In genomic region chr11:62281601-62281997, GRCm38 (mm10) we compare ENCODE assay signal across 8 mouse cellular contexts. TPM values are rescaled to one million over a fixed set of nuclear protein-coding genes. Genes with fewer than 3 reads are reported as not detected.
DNase-seq lines count a peak whose midpoint lies in the region; ATAC-seq lines count a peak whose summit lies in the region.

No protein-coding gene starts in this region.

- H3K36me3 ChIP-seq in limb, embryonic 12.5 days: peaks cover 22% of the 10 kb centered on the region
- peaks cover 25% of the 10 kb centered on the region for H3K36me3 ChIP-seq in midbrain, embryonic 12.5 days

- no peaks in the 10 kb centered on the region for H3K9me3 ChIP-seq in limb, embryonic 12.5 days
- H3K9me3 ChIP-seq in midbrain, embryonic 12.5 days: no peaks in the 10 kb centered on the region

- H3K27ac ChIP-seq in limb, embryonic 12.5 days: peak overlapping the region; percentile 86
- H3K27ac ChIP-seq in midbrain, embryonic 12.5 days (replicated peaks): peak overlapping the region; percentile 82

- H3K4me3 ChIP-seq in limb, embryonic 12.5 days (replicated peaks): peak overlapping the region; percentile 94
- H3K4me3 ChIP-seq in midbrain, embryonic 12.5 days: peak overlapping the region; percentile 97

- H3K9ac ChIP-seq in limb, embryonic 12.5 days (replicated peaks): peak overlapping the region; percentile 79
- peak overlapping the region; percentile 86 for H3K9ac ChIP-seq in midbrain, embryonic 12.5 days (replicated peaks)

- WGBS in limb, embryonic 12.5 days: under 1% methylated on average over 42 of the region's 57 CpGs
- under 1% methylated on average over 55 of the region's 57 CpGs for WGBS in midbrain, embryonic 12.5 days

- peak; percentile 17; the same call in 1 of the 2 replicates for ATAC-seq in granulocyte monocyte progenitor cell, adult 5-6 weeks (replicated peaks; ENCODE audit: poor library complexity, severe bottlenecking)
- ATAC-seq in limb, embryonic 12.5 days (ENCODE audit: insufficient number of reproducible peaks, insufficient read depth, low FRiP score, low TSS enrichment, low read depth): peak; percentile 66
- ATAC-seq in midbrain, embryonic 12.5 days (ENCODE audit: low FRiP score, low read depth): peak; percentile 74

- peak overlapping the region; percentile 76 for H3K4me2 ChIP-seq in limb, embryonic 12.5 days
- peak overlapping the region; percentile 75 for H3K4me2 ChIP-seq in midbrain, embryonic 12.5 days (replicated peaks)

- H3K4me1 ChIP-seq in limb, embryonic 12.5 days (replicated peaks): peaks cover 8% of the 10 kb centered on the region
- peaks cover 6% of the 10 kb centered on the region; the same call in 1 of the 2 replicates for H3K4me1 ChIP-seq in midbrain, embryonic 12.5 days

- peak; percentile 50 for DNase-seq in right cerebral cortex, postnatal 4 days
- DNase-seq in right cerebral cortex, postnatal 36 days (ENCODE audit: low spot score in 2 of 2): no peak
- peak; percentile 16 for DNase-seq in c-Kit-positive CD71-positive TER-119-negative erythroid progenitor cells, embryonic 14.5 days (ENCODE audit: low read depth)
- no peak for DNase-seq in cerebellum, adult 9-10 months
- no peak for DNase-seq in urinary bladder, adult 2 months (ENCODE audit: low spot score)

- H3K27me3 ChIP-seq in limb, embryonic 12.5 days: no peaks in the 10 kb centered on the region
- no peaks in the 10 kb centered on the region for H3K27me3 ChIP-seq in midbrain, embryonic 12.5 days

RNA-seq across cellular contexts. Expression of gene Ttc19, which starts 0.3 kb away (rescaled TPM):
- total RNA-seq in granulocyte monocyte progenitor cell, adult 5-6 weeks (2014; fragmentation: Nextera tagmentation): 15.7 and 15.8 TPM in 2 replicates
- total RNA-seq in granulocyte monocyte progenitor cell, adult 5-6 weeks (2017): 15.8 and 16.5 TPM in 2 replicates
- polyA plus RNA-seq in limb, embryonic 12.5 days (2016; fragmentation: Nextera tagmentation; extraction: Ambion mirVana): 27.2 and 28.1 TPM in 2 replicates
- polyA plus RNA-seq in midbrain, embryonic 12.5 days (2016; fragmentation: Nextera tagmentation; extraction: Ambion mirVana): 31.3 and 33.0 TPM in 2 replicates
- 17.3 and 19.1 TPM in 2 replicates for polyA plus RNA-seq in urinary bladder, adult 2 months (2012; rRNA removed)

RNA-seq across cellular contexts. Expression of gene Zswim7, which starts 0.4 kb away (rescaled TPM):
- total RNA-seq in granulocyte monocyte progenitor cell, adult 5-6 weeks (2014; fragmentation: Nextera tagmentation): 14.1 and 20.8 TPM in 2 replicates
- total RNA-seq in granulocyte monocyte progenitor cell, adult 5-6 weeks (2017): 6.2 TPM in 2 replicates
- polyA plus RNA-seq in limb, embryonic 12.5 days (2016; fragmentation: Nextera tagmentation; extraction: Ambion mirVana): 23.7 and 25.8 TPM in 2 replicates
- 10.9 and 12.4 TPM in 2 replicates for polyA plus RNA-seq in midbrain, embryonic 12.5 days (2016; fragmentation: Nextera tagmentation; extraction: Ambion mirVana)
- 20.0 and 22.4 TPM in 2 replicates for polyA plus RNA-seq in urinary bladder, adult 2 months (2012; rRNA removed)

RNA-seq across cellular contexts. Expression of gene Adora2b, which starts 32.8 kb away (rescaled TPM):
- 0.79 and 1.0 TPM in 2 replicates for total RNA-seq in granulocyte monocyte progenitor cell, adult 5-6 weeks (2014; fragmentation: Nextera tagmentation)
- total RNA-seq in granulocyte monocyte progenitor cell, adult 5-6 weeks (2017): 0.26 and 0.46 TPM in 2 replicates
- polyA plus RNA-seq in limb, embryonic 12.5 days (2016; fragmentation: Nextera tagmentation; extraction: Ambion mirVana): 7.8 and 8.1 TPM in 2 replicates
- 3.5 and 3.7 TPM in 2 replicates for polyA plus RNA-seq in midbrain, embryonic 12.5 days (2016; fragmentation: Nextera tagmentation; extraction: Ambion mirVana)
- polyA plus RNA-seq in urinary bladder, adult 2 months (2012; rRNA removed): 42.5 and 43.9 TPM in 2 replicates

Comparison
In these comparisons a context has a peak if more than half of its experiments do, and no peak if none do; other contexts are left out.
1. DNase-seq: peak in right cerebral cortex, postnatal 4 days (single experiment) and c-Kit-positive CD71-positive TER-119-negative erythroid progenitor cells, embryonic 14.5 days (single experiment); none in right cerebral cortex, postnatal 36 days (0 of 2), cerebellum, adult 9-10 months (single experiment) and urinary bladder, adult 2 months (single experiment).
2. ATAC-seq: peak in every context shown above with its lines; median percentile 74 in midbrain, embryonic 12.5 days; 66 in limb, embryonic 12.5 days; 17 in granulocyte monocyte progenitor cell, adult 5-6 weeks.